Mouse (Mus musculus) neutrophil, adult 5-6 weeks (primary cell): ENCODE measurements around the gene Pilrb2. TPM values are rescaled to one million over a fixed set of nuclear protein-coding genes. Genes with fewer than 3 reads are reported as not detected.
A peak's percentile ranks its signal among the peaks of the same experiment; 100 is the strongest.

Experiments used
- ATAC-seq: fragments of 151-379, 151-347 bp; 2 replicates; pipeline ENCODE4 v1.8.0; 2017; ENCODE audit warnings: mild to moderate bottlenecking, moderate TSS enrichment; ENCODE audit not compliant: insufficient number of reproducible peaks, poor library complexity, low FRiP score, severe bottlenecking; ENCODE audit errors: extremely low read depth
- total RNA-seq: library from RNA; stranded (forward); fragments of 200-1000 nt; gene quantifications from 2 replicates; pipeline ENCODE4 v1.2.3, GENCODE M21; 2017

Pilrb2 gene
- total RNA-seq, 1 experiment from 2014 or later = 177 TPM

DNA sequence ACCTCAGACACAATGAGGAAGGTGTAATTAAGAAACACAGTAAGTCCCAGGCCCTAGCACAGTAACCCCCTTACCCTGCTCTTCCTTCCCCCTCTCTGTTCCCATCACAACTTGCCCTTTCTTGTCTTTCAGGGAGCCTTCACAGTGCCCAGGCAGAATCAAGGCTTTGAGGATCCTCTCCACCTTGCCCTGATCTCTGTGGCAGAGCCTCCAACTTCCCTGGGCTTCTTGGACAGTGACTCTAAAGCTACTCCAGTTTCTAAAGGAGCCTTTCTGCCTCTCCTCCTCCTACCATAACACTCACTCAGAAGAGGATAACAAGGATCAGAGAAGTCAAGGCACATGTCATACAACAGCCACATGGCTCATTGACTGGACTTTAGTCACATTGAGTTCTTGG, 35.0 kb downstream of the Pilrb2 start:
- ATAC-seq = no peak

DNA sequence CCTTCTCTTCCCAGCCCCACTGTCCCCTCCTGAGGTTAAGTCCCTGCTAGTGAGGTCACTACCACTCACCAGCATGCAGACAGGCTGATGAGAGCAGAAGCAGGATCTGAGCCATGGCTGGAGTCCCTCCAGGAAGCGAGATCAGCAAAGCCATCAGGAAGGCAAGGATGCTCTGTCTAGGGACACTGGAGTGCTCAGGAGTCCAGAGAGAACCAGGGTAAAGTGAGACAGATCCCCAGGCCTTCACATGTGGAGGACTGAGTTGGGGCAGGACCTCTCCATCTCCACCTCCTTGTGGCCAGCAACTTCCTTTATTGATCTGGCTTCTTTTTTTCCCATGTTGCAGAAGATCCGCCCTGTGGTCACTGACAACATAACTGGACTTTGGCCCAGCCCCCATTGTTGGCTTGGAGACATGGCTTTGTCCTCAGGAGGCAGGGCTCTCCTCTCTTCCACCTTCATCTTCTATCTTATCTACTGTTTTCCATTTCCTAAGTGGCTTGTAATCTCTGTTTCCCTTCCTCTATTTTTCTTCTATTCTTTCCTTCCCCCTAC, 35.6 kb downstream of the Pilrb2 start, which contains the start of gene Pilra:
Pilra (minus strand) TSS at position 316 of the 555 bp plus-strand sequence.
- peak; percentile 80 for ATAC-seq

DNA sequence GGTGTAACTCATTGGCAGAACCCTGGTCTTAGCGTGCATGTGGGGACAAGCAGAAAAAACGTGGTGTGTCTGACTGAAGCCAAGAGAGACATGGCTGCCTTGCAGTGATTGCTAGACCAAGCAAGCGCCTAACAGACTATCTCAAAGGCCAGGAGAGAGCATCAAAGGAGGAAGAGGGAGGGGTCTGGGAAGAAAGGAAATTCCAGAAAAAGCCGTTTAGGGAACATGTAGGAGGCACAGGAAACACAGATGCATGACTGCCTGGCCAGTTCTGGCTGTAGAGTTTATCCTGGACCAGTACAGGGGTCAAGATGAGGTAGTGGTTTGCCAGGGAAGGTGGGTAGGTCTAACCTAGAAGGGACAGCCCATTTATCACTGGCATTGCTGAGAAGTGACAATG, 38.1 kb downstream of the Pilrb2 start:
- ATAC-seq = no peak

DNA sequence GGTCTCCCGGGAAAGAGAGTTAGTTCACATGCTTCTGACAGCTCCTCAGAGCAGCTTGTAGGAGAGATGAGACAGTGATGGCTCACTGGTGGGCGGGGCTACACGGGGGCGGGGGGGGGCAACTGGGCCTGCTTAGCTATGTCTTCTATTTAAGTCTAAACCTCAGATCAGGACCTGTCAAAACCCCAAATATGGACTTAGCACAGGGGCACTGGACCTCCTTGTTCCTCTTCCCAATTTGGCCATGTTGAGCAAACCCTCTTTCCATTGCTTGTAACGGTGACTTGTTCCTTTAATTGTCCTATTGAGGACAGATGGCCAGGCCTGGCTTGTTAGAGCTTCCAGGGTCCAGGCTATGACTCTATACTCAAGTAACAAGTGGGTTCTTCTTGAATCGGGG, 40.1 kb downstream of the Pilrb2 start:
- ATAC-seq = peak; percentile 28

DNA sequence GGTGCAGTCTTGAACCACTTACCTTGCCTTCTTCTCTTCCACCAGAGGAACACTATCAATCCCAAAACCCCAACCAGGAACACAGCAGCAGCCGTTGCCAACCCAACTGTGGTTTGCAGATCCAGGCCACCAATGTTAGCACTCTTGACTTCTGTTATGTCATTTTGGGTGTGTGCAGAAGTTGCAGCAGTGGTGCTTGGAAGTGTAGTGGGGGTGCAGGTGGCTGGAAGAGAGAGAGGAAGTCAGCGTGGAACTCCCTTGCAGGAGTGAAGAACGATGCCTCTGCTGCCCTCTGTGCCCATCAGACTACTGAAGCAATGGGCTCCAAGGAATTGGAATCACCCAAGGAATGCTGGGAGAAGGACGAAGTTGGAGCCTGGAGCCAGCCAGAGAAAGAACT, 40.5 kb downstream of the Pilrb2 start:
- peak; percentile 18; the same call in 1 of the 2 replicates for ATAC-seq

DNA sequence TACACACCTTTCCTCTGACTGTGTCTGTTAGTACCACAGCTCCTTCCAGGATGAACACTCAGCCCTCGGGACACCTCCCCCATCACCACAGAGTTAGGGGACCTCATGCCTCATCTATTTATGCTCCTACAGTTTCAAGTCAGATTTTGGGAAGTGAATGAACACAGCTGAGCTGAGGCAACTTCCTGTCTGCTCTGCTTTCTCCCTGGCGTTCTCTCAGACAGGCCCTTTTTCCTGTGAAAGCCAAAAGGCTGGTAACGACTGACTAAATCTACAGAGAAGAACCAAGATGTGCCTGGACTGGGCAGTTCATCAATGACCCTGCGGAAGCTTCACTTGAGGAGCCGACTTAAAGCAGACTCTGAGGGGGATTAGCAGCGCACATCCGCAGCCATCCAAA, 41.4 kb downstream of the Pilrb2 start:
- ATAC-seq = no peak

DNA sequence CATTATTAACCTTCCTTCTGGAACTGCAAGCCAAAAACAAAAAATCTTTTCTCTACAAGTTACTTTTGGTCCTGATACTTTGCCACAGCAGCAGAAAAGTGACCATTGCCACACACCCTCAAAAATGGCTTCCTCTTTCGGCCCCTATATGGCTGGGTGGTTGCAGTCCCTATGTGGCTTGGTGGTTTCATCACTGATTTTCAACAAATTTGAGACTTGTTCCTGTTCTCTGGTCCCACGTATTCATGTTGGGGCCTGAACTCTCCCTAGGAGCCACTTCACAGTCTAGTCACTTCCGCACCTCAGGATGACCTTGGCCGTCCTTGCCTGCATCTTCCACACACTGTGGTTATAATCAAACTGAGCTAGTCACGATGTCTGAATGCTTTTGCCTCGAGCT, 42.9 kb downstream of the Pilrb2 start:
- ATAC-seq = peak; percentile 82

DNA sequence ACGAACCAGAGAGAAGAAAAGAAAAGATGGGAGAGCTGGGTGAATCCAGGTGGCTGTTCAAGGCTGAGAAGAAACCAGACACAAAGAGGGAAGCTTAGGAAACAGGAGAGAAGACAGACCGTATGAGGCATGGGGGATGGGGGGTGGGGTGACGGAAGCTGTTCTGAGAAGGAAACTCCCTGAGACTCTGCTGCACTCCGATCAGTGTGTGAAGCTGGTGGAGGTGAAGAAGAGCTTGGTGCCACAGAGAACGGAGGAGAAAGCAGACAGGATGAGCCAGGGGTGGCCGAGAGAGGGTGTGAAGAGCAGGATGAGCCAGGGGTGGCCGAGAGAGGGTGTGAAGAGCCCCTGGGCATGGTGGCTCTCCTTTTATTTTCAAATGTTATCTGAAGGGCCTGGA, 45.2 kb downstream of the Pilrb2 start:
- no peak for ATAC-seq

DNA sequence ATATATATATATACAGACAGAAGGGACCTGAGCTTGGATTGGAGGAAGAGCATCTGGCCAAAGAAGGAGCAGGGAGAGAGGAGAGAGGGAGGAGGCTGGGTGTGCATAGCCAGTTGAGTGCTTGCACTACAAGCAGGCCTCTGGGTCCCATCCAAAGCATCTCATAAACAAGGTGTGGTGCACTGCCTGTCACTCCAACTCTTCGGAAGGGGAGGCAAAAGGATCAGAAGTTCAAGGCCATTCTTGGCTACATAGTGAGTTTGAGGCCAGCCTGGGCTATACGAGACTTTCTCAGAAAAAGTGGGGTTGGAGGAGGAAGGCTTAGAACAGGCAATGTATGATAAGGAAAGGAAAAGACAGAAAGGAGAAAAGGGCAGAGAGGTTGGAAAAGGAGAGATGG, 45.6 kb downstream of the Pilrb2 start:
- no peak for ATAC-seq

DNA sequence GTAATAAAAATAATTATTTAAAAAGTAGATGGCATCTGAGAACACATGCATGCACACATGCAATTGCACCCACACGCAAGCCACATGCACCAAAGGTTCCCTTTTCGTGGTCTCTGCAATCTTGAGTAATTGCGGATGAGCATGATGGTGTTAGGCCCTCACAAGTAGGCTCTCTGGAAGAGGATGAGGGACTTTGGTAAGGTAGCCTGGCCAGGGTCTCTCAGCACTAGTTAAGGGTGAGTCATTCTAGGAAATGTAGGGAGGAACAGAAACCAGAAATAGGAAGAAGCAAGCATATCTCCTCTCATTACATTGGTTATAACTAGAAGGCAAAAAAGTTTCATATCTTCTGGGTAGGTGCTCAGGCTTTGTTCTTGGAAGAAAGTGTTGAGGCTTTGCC, 46.6 kb downstream of the Pilrb2 start:
- ATAC-seq = no peak

DNA sequence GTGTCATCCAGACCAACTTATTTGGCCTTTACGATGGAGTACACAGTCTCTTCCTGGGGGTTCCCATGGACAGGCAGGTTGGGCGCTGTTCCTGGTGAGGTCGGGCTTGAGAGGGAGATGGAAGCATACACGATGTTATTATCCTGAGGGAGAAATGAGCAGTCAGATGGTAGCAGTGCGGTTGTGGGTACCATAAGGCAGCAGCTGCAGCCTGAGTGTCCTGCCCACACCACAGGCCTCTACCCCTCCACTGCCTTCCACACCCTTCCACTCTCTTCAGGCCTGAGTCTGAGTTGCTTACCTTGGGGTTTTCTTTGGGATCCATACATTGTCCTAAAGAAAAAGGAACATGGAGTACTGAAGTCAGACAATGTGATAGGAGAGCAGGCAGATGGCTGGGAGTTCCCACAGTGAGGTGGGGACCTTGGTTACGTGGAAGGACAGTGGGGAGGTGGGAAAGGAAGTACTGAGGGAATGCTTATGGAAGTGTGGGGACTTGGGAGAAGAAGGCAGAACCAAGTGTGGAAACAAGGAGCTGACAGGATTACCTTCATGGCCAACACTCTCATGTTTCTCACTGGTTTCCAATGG, 48.1 kb downstream of the Pilrb2 start:
- no peak for ATAC-seq

DNA sequence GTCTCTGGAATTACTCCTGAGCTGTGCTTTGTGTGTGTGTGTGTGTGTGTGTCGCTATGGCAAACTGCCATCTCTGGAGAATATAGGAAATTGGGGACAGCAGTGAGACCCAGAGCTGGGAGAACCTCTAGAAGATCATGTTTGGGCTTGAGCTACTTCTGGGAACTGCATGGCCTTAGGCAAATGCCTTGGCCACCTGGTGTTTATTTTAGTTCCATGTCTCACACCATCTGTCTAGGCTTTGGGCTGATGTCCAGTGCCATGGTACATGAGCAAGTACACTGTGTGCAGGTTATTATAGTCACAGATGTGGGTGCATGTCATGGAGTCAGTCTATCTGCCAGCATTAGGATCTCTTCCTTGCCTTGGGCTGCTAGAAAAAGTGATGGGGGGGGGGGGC, 49.0 kb downstream of the Pilrb2 start:
- no peak for ATAC-seq

DNA sequence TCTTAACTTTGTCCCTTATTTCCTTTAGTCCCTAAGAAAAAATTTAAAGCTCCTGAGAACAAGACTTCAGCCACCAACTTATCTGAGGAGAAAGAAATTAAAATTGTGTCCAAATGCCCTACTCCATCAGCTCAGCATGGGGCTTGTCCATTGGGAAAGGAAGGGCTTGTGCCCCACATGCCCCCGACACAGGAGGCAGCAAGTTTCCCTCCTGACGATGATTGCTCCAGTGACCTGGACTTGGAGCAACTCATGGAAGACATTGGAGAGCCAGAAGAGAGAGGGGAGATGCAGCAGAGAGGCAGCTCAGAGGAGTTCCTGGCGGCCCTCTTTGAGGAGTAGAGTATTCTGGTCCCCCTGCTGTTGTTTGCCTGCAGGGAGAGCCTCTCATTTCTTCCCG, 49.5 kb downstream of the Pilrb2 start:
- ATAC-seq = no peak

DNA sequence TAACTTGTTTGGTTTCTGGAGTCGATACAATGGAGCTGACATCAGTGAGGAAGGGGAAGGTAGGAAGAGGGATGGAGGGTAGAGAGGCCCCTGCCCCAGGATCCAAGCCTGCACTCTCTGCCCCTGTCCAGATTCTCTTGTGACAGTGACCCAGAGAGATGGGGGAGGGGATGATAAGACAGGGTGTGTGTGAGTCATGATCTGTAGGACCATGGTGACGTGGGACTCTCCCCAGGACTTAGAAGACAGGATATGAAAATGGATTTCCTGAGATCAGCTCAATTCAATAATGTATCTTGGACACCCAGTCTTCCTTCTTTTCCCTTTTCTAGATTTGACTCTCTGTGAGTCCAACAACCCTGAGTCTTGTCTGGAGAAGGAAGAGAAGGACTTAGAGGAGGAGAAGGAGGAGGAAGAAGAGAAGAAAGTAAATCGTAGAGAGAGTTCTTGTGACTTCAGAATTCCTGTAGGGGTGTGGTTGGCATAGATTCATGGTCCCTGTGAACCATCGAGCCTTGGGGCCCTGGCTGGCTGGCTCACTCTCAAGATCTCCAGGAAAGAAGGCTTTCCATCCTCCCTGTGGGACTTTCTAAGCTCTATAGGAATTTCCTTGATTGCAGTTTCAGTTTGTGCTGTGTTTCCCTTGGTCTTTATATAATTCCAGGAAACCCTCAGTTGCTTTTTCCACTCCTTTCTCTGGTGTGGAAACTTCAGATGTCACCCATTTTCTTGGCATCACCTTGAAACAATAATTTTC, 54.0 kb downstream of the Pilrb2 start:
- no peak for ATAC-seq

Other genes starting within 250 kb of the Pilrb2 start
- gene Fbxo24, start 242.8 kb downstream of the Pilrb2 start, total RNA-seq = 0.61 and 0.70 TPM in 2 replicates
- 119 and 123 TPM in 2 replicates for gene Lrch4, start 242.7 kb downstream of the Pilrb2 start, total RNA-seq
- 41.0 and 44.6 TPM in 2 replicates for gene Gm20605, start 242.6 kb downstream of the Pilrb2 start, total RNA-seq
- gene Sap25, start 230.5 kb downstream of the Pilrb2 start, total RNA-seq = 109 and 156 TPM in 2 replicates
- gene Irs3, start 226.1 kb downstream of the Pilrb2 start, total RNA-seq = 0.47 and 0.61 TPM in 2 replicates
- gene Agfg2, start 187.1 kb downstream of the Pilrb2 start, total RNA-seq = 4.9 and 5.5 TPM in 2 replicates
- 0.12 TPM in 2 replicates for gene Nyap1, start 130.2 kb downstream of the Pilrb2 start, total RNA-seq
- gene Tsc22d4, start 126.1 kb downstream of the Pilrb2 start, total RNA-seq = 170 TPM in 2 replicates
- 9.7 and 12.8 TPM in 2 replicates for gene Ppp1r35, start 93.0 kb downstream of the Pilrb2 start, total RNA-seq
- 36.5 and 42.2 TPM in 2 replicates for gene Mepce, start 84.2 kb downstream of the Pilrb2 start, total RNA-seq
- 24.7 and 29.4 TPM in 2 replicates for gene Zcwpw1, start 84.0 kb downstream of the Pilrb2 start, total RNA-seq
- 321 and 361 TPM in 2 replicates for gene Pilra, start 35.5 kb downstream of the Pilrb2 start, total RNA-seq
- gene Pilrb1, start 13.7 kb downstream of the Pilrb2 start, total RNA-seq = 124 and 127 TPM in 2 replicates
- gene Cyp3a13, start 49.8 kb upstream of the Pilrb2 start, total RNA-seq = not detected in 2 replicates
- not detected in 2 replicates for gene Gjc3, start 91.3 kb upstream of the Pilrb2 start, total RNA-seq
- gene Azgp1, start 109.7 kb upstream of the Pilrb2 start, total RNA-seq = not detected in 2 replicates
- not detected in 2 replicates for gene Smok3a, start 149.4 kb upstream of the Pilrb2 start, total RNA-seq
- gene Smok3b, start 149.6 kb upstream of the Pilrb2 start, total RNA-seq = not detected in 2 replicates
- gene Smok3c, start 181.4 kb upstream of the Pilrb2 start, total RNA-seq = 0.35 TPM in 1 of 2 replicates, not detected in the other
- 15.2 and 18.7 TPM in 2 replicates for gene Zkscan1, start 213.3 kb upstream of the Pilrb2 start, total RNA-seq
- gene Zscan21, start 245.1 kb upstream of the Pilrb2 start, total RNA-seq = 8.5 and 11.5 TPM in 2 replicates